Mouse (Mus musculus): ENCODE data around the gene D6Wsu163e.

DNA sequence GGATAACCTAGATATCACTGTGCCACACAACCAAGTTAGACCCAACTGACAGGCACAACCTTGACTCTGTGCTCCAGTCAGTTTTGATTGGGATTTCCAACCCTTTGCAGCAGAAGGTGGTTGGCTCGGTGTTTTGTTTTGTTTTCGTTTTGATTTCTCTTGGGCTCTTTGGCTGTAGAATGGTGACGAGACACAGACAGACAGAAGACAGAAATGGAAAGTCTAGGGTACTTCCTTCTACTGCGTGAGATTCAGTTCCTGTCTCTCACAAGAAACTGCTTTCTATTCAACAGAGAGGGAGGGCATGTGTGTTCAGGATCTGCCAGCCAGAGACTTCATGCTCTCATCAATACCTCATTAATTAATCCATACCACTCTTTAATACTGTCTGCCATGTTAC, 29.0 kb upstream of the D6Wsu163e start:
- TF ChIP-seq POLR2AphosphoS5 (IDR thresholded peaks at IDR 0.05; ENCODE audit: insufficient replicate concordance, low read depth, low read length) (no peak), CTCF (IDR thresholded peaks at IDR 0.05; ENCODE audit: low read depth, low read length) (no peak), GATA1 (IDR thresholded peaks at IDR 0.05; ENCODE audit: borderline replicate concordance, low read length) (no peak), TAL1 (conservative IDR thresholded peaks at IDR 0.05; ENCODE audit: low read depth, low read length) (no peak), GATA2 (IDR thresholded peaks at IDR 0.05; ENCODE audit: borderline replicate concordance, low read depth, low read length) (no peak)

Data from G1E (cell line).